Mouse (Mus musculus): ENCODE data around the gene Sntg2. TPM values are rescaled to one million over a fixed set of nuclear protein-coding genes. Genes with fewer than 3 reads are reported as not detected.

Sntg2 gene
- polyA plus RNA-seq, 1 experiment from 2014 or later = 0.50 TPM

- no peaks in the 10 kb centered on the region for H3K4me1 ChIP-seq (replicated peaks)
- H3K4me3 ChIP-seq = no peak overlapping the region
- H3K9me3 ChIP-seq = no peaks in the 10 kb centered on the region
- H3K27me3 ChIP-seq (ENCODE audit: insufficient read depth, poor library complexity, severe bottlenecking) = no peaks in the 10 kb centered on the region
- WGBS = 86% methylated on average over 1 of the region's 1 CpGs
- no peaks in the 10 kb centered on the region for H3K36me3 ChIP-seq
- no peak overlapping the region for H3K27ac ChIP-seq
- no peak for DNase-seq (ENCODE audit: low spot score)
These were observed 28.4 kb downstream of the Sntg2 start for GRCm38 (mm10) chr12:30344806-30345205.

DNA sequence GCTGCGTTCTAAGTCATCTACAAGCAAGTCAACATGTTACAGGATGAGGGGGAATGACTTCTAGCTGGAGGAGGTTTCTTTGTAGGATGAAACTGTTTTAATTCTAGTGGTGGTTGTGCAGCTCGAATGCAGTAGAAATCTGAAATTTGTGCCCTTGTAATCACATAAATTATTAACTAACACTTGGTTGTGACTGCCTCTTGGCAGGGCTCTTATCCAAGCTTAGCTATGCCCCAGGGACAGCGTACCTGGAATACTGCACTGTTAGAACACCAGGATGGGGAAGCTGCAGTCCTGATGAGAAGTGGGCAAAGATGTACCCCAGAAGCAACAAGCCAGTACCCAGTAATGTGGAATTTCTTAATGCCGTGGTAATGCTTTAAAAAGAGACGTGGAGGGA, 36.9 kb downstream of the Sntg2 start:
- no peaks in the 10 kb centered on the region for H3K4me1 ChIP-seq (replicated peaks)
- no peak for DNase-seq (ENCODE audit: low spot score)
- no peak overlapping the region for H3K27ac ChIP-seq
- 86% methylated on average over 5 of the region's 5 CpGs for WGBS
- H3K9me3 ChIP-seq = no peaks in the 10 kb centered on the region
- no peaks in the 10 kb centered on the region for H3K36me3 ChIP-seq
- H3K4me3 ChIP-seq = no peak overlapping the region
- no peaks in the 10 kb centered on the region for H3K27me3 ChIP-seq (ENCODE audit: insufficient read depth, poor library complexity, severe bottlenecking)

DNA sequence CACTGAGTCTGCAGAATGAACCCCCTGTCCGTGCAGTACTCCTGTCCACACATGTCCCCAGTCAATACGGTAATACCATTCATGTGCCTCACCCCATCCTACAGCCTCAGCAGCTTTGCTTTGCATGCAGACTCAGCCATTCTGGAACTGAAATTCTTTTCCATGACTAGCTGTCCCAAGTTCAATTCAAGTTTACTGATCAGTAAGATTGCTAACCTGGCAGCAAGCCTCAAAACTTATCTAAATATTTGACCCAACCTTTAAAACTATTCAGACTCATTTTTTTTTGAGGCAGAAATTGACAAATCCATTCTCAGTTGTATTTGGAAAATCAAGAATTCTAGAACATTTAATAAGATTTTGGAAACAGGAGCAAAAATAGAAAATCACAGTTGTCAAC, 38.7 kb downstream of the Sntg2 start:
- DNase-seq (ENCODE audit: low spot score) = no peak
- H3K9me3 ChIP-seq = no peaks in the 10 kb centered on the region
- no peaks in the 10 kb centered on the region for H3K36me3 ChIP-seq
- no peak overlapping the region for H3K27ac ChIP-seq
- H3K27me3 ChIP-seq (ENCODE audit: insufficient read depth, poor library complexity, severe bottlenecking) = no peaks in the 10 kb centered on the region
- WGBS = 91% methylated on average over 2 of the region's 2 CpGs
- H3K4me1 ChIP-seq (replicated peaks) = no peaks in the 10 kb centered on the region
- no peak overlapping the region for H3K4me3 ChIP-seq

- 88% methylated on average over 2 of the region's 2 CpGs for WGBS
- no peaks in the 10 kb centered on the region for H3K9me3 ChIP-seq
These were observed 55.2 kb downstream of the Sntg2 start for GRCm38 (mm10) chr12:30317971-30318370.

GRCm38 (mm10) chr12:30313021-30313420, 60.2 kb downstream of the Sntg2 start:
- no peaks in the 10 kb centered on the region for H3K4me1 ChIP-seq (replicated peaks)
- H3K27ac ChIP-seq = no peak overlapping the region
- no peaks in the 10 kb centered on the region for H3K9me3 ChIP-seq
- no peak for DNase-seq (ENCODE audit: low spot score)
- H3K27me3 ChIP-seq (ENCODE audit: insufficient read depth, poor library complexity, severe bottlenecking) = no peaks in the 10 kb centered on the region
- H3K4me3 ChIP-seq = no peak overlapping the region
- H3K36me3 ChIP-seq = no peaks in the 10 kb centered on the region

More at GRCm38 (mm10) chr12:30317971-30318370, 55.2 kb downstream of the Sntg2 start:
- Histone ChIP-seq H3K4me3 (no peak overlapping the region), H3K36me3 (no peaks in the 10 kb centered on the region), H3K4me1 (replicated peaks) (no peaks in the 10 kb centered on the region), H3K27ac (no peak overlapping the region), H3K27me3 (ENCODE audit: insufficient read depth, poor library complexity, severe bottlenecking) (no peaks in the 10 kb centered on the region)
- no peak for DNase-seq (ENCODE audit: low spot score)

- Histone ChIP-seq H3K9me3 (no peaks in the 10 kb centered on the region), H3K4me3 (no peak overlapping the region), H3K36me3 (no peaks in the 10 kb centered on the region), H3K27ac (no peak overlapping the region), H3K4me1 (replicated peaks) (no peaks in the 10 kb centered on the region), H3K27me3 (ENCODE audit: insufficient read depth, poor library complexity, severe bottlenecking) (no peaks in the 10 kb centered on the region)
- WGBS = 83% methylated on average over 5 of the region's 5 CpGs
- no peak for DNase-seq (ENCODE audit: low spot score)
These were observed 64.8 kb downstream of the Sntg2 start for GRCm38 (mm10) chr12:30308197-30308939.

DNA sequence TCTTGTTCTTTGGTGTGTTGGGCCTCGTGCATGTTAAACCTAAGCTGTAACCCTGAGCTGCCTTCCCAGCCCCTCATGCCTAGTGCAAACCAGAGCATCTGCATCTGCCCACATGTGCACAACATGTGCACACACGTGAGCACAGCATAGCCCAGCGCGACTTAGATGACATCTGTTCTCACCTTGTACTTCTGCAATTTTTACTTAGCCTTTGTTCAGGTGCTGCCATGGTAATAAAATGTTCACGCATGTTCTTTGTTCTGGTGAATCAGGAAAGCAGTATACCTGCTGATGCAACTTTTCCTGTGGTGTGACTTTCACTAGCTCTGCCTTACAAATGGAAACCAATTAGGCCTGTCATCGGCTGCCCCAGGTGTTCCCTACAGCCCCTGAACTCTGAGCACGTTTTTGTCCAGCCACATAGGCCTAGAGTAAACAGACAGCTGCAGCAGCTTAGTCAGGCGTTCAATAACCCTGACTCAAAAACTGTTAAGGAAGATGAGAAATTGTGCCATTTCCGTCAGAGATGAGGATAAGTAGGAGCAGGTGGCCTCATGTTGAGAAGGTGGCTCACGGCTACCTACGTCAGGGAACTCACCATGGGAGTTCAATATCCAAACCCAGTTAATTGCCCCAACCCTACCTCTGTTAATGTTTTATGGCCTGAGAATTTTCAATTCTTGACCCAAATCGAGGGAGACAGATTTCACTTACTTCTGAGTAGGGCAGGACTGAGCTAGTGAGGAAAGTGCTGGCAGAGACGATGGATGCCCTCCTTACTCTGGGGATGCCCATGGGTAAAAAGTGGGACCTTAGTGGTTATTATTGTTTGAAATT, 80.2 kb downstream of the Sntg2 start:
- Histone ChIP-seq H3K4me1 (replicated peaks) (no peaks in the 10 kb centered on the region), H3K27me3 (ENCODE audit: insufficient read depth, poor library complexity, severe bottlenecking) (no peaks in the 10 kb centered on the region), H3K36me3 (no peaks in the 10 kb centered on the region), H3K27ac (no peak overlapping the region), H3K4me3 (no peak overlapping the region), H3K9me3 (no peaks in the 10 kb centered on the region)
- DNase-seq (ENCODE audit: low spot score) = no peak
- 84% methylated on average over 13 of the region's 13 CpGs for WGBS

DNA sequence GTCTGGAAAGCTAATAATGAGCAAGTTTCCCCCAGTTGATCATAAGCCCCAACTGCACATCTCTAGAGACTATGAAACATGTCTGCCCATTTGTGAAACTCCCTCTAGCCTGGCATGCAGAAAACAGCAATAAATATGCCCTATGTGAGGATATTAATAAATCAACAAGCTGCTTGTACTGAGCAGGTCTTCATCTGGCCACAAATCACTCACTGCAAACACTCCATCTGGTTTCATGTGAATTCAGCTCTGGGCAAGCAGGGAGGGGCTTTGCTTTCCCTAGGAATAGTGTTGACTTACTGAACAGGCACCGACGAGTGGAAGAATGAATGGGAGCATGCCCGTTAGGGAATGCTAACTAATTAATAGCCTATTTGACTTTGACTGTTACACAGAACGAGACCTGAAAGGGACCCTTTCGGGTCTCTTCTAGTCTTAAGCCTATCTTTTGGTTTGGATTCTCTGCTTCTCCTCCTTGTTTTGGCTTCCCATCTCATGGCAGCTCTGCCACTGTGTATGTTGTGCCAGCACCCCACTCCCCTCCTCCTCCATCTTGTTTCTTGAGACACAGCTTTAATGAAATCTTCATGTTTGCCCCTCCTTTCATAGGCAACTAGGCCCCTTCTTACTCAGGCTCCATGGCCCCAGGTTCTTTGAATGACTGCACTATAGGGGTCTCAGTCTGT, 86.1 kb downstream of the Sntg2 start:
- 77% methylated on average over 5 of the region's 5 CpGs for WGBS
- H3K9me3 ChIP-seq = no peaks in the 10 kb centered on the region
- DNase-seq (ENCODE audit: low spot score) = no peak

DNA sequence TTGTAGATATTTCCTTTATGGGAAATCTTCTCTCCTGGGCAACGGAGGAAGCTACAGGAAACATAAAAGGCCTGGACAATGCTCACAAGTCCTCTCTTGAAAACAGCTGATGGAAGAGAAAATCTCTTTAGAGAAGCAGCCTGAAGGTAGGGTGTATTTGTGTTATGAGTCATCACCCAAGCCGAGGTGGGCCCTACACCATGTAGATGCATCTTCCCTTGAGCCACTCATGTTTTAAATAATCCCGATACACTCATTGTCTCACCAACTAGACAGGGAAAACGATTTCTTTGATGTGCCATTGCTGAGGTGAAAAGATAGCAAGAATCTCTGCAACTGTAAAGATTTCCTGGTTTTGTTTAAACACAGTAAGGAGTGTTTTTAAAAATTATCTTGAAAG, 89.4 kb downstream of the Sntg2 start:
- 82% methylated on average over 4 of the region's 4 CpGs for WGBS

More for the DNA sequence above, 86.1 kb downstream of the Sntg2 start:
- H3K27me3 ChIP-seq (ENCODE audit: insufficient read depth, poor library complexity, severe bottlenecking) = no peaks in the 10 kb centered on the region
- H3K4me1 ChIP-seq (replicated peaks) = no peaks in the 10 kb centered on the region
- H3K27ac ChIP-seq = no peak overlapping the region
- no peaks in the 10 kb centered on the region for H3K36me3 ChIP-seq
- no peak overlapping the region for H3K4me3 ChIP-seq

GRCm38 (mm10) chr12:30272242-30272985, 100.8 kb downstream of the Sntg2 start:
- no peaks in the 10 kb centered on the region; the same call in 1 of the 2 replicates for H3K4me1 ChIP-seq (replicated peaks)
- no peaks in the 10 kb centered on the region for H3K9me3 ChIP-seq
- no peak overlapping the region for H3K4me3 ChIP-seq
- no peaks in the 10 kb centered on the region for H3K36me3 ChIP-seq
- no peak overlapping the region for H3K27ac ChIP-seq
- 90% methylated on average over 8 of the region's 8 CpGs for WGBS
- DNase-seq (ENCODE audit: low spot score) = no peak
- H3K27me3 ChIP-seq (ENCODE audit: insufficient read depth, poor library complexity, severe bottlenecking) = peaks cover 4% of the 10 kb centered on the region; the same call in 1 of the 2 replicates

More for the DNA sequence above, 89.4 kb downstream of the Sntg2 start:
- Histone ChIP-seq H3K4me1 (replicated peaks) (no peaks in the 10 kb centered on the region), H3K36me3 (no peaks in the 10 kb centered on the region), H3K27me3 (ENCODE audit: insufficient read depth, poor library complexity, severe bottlenecking) (no peaks in the 10 kb centered on the region), H3K27ac (no peak overlapping the region), H3K4me3 (no peak overlapping the region), H3K9me3 (no peaks in the 10 kb centered on the region)
- DNase-seq (ENCODE audit: low spot score) = no peak

DNA sequence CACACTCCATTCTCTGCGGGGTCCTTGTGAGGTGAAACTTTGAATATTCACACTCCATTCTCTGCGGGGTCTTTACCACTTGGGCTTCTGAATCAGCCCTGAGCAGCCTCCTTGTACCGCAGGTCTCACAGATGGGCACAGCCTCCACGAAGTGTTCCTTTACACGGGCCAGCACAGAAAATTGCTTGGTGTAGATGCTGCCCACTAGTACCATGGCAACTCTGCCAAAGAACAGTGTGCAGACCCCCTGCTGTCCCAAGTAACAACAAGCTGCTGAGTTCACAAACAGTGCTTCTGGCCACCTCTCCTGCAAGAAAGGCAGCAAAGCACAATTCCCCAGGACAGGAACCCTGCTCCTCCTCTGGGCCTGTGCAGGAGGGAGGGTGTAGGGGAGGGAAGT, 109.0 kb downstream of the Sntg2 start:
- no peaks in the 10 kb centered on the region for H3K9me3 ChIP-seq
- DNase-seq (ENCODE audit: low spot score) = no peak
- 48% methylated on average over 5 of the region's 5 CpGs for WGBS
- 0 out of 2 replicates have a peak, but pooled peaks cover 4% of the 10 kb centered on the region for H3K4me1 ChIP-seq (replicated peaks)
- no peak overlapping the region for H3K27ac ChIP-seq
- H3K4me3 ChIP-seq = no peak overlapping the region
- no peaks in the 10 kb centered on the region for H3K27me3 ChIP-seq (ENCODE audit: insufficient read depth, poor library complexity, severe bottlenecking)
- H3K36me3 ChIP-seq = no peaks in the 10 kb centered on the region

- Histone ChIP-seq H3K4me3 (no peak overlapping the region), H3K27ac (no peak overlapping the region), H3K36me3 (no peaks in the 10 kb centered on the region), H3K9me3 (no peaks in the 10 kb centered on the region), H3K4me1 (replicated peaks) (0 out of 2 replicates have a peak, but pooled peaks cover 4% of the 10 kb centered on the region), H3K27me3 (ENCODE audit: insufficient read depth, poor library complexity, severe bottlenecking) (no peaks in the 10 kb centered on the region)
- no peak for DNase-seq (ENCODE audit: low spot score)
- 86% methylated on average over 2 of the region's 2 CpGs for WGBS
These were observed 112.0 kb downstream of the Sntg2 start for GRCm38 (mm10) chr12:30261187-30261586.
